In the genomic region with DNA sequence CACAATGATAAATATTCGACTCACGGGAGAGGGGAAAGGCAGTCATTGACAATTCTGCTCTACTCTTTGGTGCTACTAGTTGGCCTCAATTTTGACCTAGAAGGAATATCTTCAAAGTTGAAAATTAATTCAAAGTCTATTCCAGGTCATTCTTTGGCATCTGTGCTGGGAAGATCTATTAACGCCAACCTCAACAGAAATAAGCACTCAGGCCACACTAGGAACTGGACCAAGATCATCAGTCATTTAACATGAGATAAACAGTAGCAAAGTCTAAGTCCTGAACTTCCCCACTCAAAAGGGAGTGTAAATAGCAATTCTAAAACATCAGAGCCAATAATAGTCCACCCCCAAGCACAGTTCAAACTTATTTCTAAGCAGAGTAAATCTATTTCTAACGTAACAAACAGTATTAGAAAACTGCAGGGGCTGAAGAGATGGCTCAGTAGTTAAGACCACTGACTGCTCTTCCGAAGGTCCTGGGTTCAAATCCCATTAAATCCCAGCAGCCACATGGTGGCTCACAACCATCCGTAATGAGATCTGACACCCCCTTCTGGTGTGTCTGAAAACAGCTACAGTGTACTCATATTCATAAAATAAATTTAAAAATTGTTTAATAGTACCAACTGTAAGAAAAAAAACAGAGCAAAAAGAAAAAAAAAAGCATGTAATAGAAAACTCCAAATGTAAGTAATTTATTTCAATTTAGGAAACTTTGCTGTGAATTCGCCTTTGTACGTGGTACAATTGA, we compare ENCODE assay signal across 15 mouse cellular contexts.
"Had no signal": no experiment of that assay in that cellular context is flagged by ENCODE, and none has a peak within 500 bp of the region (broad histone marks: within the 10 kb centered on the region; RNA-seq: fewer than 3 reads in every experiment).

No protein-coding gene starts in this region.

- H3K27ac ChIP-seq: hindbrain, postnatal 0 days; left cerebral cortex, adult 2 months; liver, embryonic 14.5 days; lung, embryonic 15.5 days had no signal

- H3K4me2 ChIP-seq: liver, embryonic 11.5 days; lung, embryonic 15.5 days; midbrain, embryonic 11.5 days had no signal

- H3K4me1 ChIP-seq: lung, embryonic 15.5 days had no signal

- H3K36me3 ChIP-seq: lung, embryonic 15.5 days had no signal

- ATAC-seq: hindbrain, postnatal 0 days; inflammation-experienced regulatory T-cells, adult 6 months; intestine, embryonic 16.5 days had no signal

- H3K27me3 ChIP-seq: lung, embryonic 15.5 days had no signal

- H3K4me3 ChIP-seq: left cerebral cortex, adult 2 months; lung, embryonic 15.5 days had no signal

- H3K9ac ChIP-seq: liver, embryonic 14.5 days; lung, embryonic 15.5 days had no signal

- DNase-seq: layer of hippocampus, adult 9-11 months; lung, adult 18-20 months; lung, postnatal 10 days; lung, postnatal 36 days; midbrain, embryonic 14.5 days; thymus, adult 18-20 months; thymus, postnatal 36 days had no signal
